Mouse (Mus musculus): ENCODE measurements around the gene Dnm3.

DNA sequence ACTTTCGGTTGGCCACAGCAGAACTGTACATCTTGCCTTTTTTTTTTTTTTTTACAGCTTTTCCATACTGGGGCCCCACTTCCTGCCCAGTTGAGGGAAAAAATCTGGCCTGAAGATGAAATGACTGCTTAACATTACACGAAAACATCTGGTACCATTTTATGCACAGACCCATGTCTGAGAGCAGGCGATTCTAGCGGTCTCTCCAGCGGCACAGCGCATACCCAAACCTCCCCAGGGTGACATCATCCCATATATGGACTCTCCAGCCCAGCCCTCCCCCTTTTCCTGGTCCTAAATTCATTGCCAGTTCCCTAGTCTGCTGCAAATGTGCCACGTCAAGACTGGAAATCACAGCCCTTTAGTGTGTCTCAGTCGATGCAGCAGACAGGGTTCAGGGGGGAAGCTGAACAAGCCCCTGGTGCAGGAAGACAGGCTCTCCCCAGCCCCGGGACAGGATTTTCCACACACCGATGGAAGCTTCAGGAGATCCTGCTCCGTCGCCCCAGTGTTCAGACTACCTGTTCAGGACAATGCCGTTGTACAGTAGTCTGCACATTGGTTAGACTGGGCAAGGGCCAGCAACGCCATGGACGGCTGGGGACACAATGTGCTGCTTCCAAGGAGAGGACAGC is 260.4 kb downstream of the Dnm3 start:
- TF ChIP-seq ZNF384 (IDR thresholded peaks at IDR 0.05; ENCODE audit: low read depth, low read length) = no peak
- no peak for TF ChIP-seq HCFC1 (IDR thresholded peaks at IDR 0.05; ENCODE audit: borderline replicate concordance, insufficient read depth, low read length)
- TF ChIP-seq CHD2 (IDR thresholded peaks at IDR 0.05; ENCODE audit: low read depth, low read length) = no peak

All from ES-E14 (cell line).